Mouse (Mus musculus): ENCODE results near the gene Scg2.

DNA sequence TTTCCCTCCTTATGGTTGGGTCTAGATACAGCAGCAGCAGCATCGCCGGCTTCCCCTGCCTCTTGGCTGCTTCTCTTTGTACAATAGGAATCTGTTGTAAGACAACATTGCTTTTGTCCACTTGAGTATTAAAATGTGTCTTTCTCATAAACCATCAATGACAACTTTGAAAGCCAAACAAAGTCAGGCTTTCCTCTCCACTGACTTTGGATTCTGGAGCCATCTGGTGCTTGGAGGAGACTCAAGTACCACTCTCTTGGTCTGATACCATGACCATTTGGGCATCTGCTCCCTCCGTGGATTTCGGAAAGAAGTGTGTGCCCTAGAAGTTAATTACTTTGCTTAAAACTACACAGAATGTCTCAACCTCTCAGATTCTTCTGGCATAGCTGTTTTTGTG, 5.7 kb upstream of the Scg2 start:
- TF ChIP-seq POLR2A (IDR thresholded peaks at IDR 0.05; ENCODE audit: borderline replicate concordance, low read depth, low read length) (no peak), CTCF (IDR thresholded peaks at IDR 0.05; ENCODE audit: low read depth, low read length) (no peak)
